In genomic region chr11:98372406-98372805, GRCm38 (mm10) we compare ENCODE assay signal across 8 mouse cellular contexts. TPM values are rescaled to one million over a fixed set of nuclear protein-coding genes. Genes with fewer than 3 reads are reported as not detected.
A peak's percentile ranks its signal among the peaks of the same experiment; 100 is the strongest.
DNase-seq lines count a peak whose midpoint lies in the region; ATAC-seq and TF ChIP-seq lines count a peak whose summit lies in the region.

No protein-coding gene starts in this region.

- WGBS in hindbrain, postnatal 0 days, result 13% methylated on average over 2 of the region's 2 CpGs

- peak; percentile 64 for ATAC-seq in erythroid progenitor cell, adult 5-6 weeks (replicated peaks; ENCODE audit: low FRiP score, poor library complexity, severe bottlenecking)
- no peak for ATAC-seq in hindbrain, postnatal 0 days

- no peak overlapping the region for H3K9ac ChIP-seq in hindbrain, postnatal 0 days (replicated peaks; ENCODE audit: low read length)

- no peak overlapping the region for H3K27ac ChIP-seq in gastrocnemius, adult 2 months
- no peak overlapping the region for H3K27ac ChIP-seq in hindbrain, postnatal 0 days

- no peak for TF ChIP-seq POLR2A in brain, embryonic 14.5 days (IDR thresholded peaks at IDR 0.05; ENCODE audit: borderline replicate concordance, extremely low read depth, insufficient read depth, insufficient read length, poor library complexity, severe bottlenecking)

- DNase-seq in gastrocnemius, adult 2 months, result peak; percentile 67
- DNase-seq in gastrocnemius, postnatal 25 days, result no peak
- peak; percentile 78 for DNase-seq in B cell, adult 2 months
- peak; percentile 79 for DNase-seq in brain, embryonic 14.5 days (ENCODE audit: low read depth)
- peak; percentile 83 for DNase-seq in hindbrain, postnatal 0 days (ENCODE audit: low spot score)
- DNase-seq in lung, postnatal 25 days (ENCODE audit: low spot score), result peak; percentile 71
- peak; percentile 81 for DNase-seq in thymus, postnatal 0 days (ENCODE audit: low spot score)

- H3K4me3 ChIP-seq in gastrocnemius, adult 2 months, result no peak overlapping the region
- H3K4me3 ChIP-seq in hindbrain, postnatal 0 days (ENCODE audit: low read length), result no peak overlapping the region

- TF ChIP-seq CTCF in gastrocnemius, adult 2 months (IDR thresholded peaks at IDR 0.05), result peak; percentile 95
- TF ChIP-seq CTCF in brain, embryonic 14.5 days (IDR thresholded peaks at IDR 0.05; ENCODE audit: borderline replicate concordance, extremely low read depth, insufficient read depth, insufficient read length), result peak; percentile 90
- peak; percentile 93 for TF ChIP-seq CTCF in hindbrain, postnatal 0 days (IDR thresholded peaks at IDR 0.05; ENCODE audit: low read depth)

- intact Hi-C loops in gastrocnemius, adult 2 months (cut with DNase I), result loop anchor here (10.0 kb wide), 1 partner anchor 332 kb away; the partner anchor contains the start of gene Csf3

- no peaks in the 10 kb centered on the region for H3K27me3 ChIP-seq in hindbrain, postnatal 0 days (ENCODE audit: insufficient read depth, low read length)

- no peak overlapping the region for H3K4me2 ChIP-seq in hindbrain, postnatal 0 days (ENCODE audit: low read depth, low read length)

- H3K9me3 ChIP-seq in hindbrain, postnatal 0 days (ENCODE audit: low read length), result no peaks in the 10 kb centered on the region

- peaks cover 6% of the 10 kb centered on the region; the same call in 1 of the 2 replicates for H3K4me1 ChIP-seq in hindbrain, postnatal 0 days (ENCODE audit: insufficient read depth, low read length)

- peaks cover 25% of the 10 kb centered on the region; the same call in 1 of the 2 replicates for H3K36me3 ChIP-seq in hindbrain, postnatal 0 days (ENCODE audit: insufficient read depth, low read length)

RNA-seq across cellular contexts. Expression of gene Tcap, which starts 11.2 kb away (rescaled TPM):
- total RNA-seq in gastrocnemius, adult 2 months (2021), result 1,000 to 10,000 TPM; 3,050 to 3,067 TPM
- 1,000 to 10,000 TPM; 2,256 to 3,626 TPM for total RNA-seq in gastrocnemius, postnatal 25 days (2021)
- 0.38 and 0.48 TPM in 2 replicates for polyA plus RNA-seq in brain, embryonic 14.5 days (2012; rRNA removed)
- total RNA-seq in erythroid progenitor cell, adult 5-6 weeks (2015; ENCODE audit: low replicate concordance), result not detected in 2 replicates
- not detected in 2 replicates for total RNA-seq in erythroid progenitor cell, adult 5-6 weeks (2017; ENCODE audit: low replicate concordance)
- 0.26 and 4.4 TPM in 2 replicates for total RNA-seq in hindbrain, postnatal 0 days (2014; rRNA removed)
- polyA plus RNA-seq in hindbrain, postnatal 0 days (2015; fragmentation: Nextera tagmentation; extraction: Ambion mirVana), result not detected in 2 replicates
- polyA plus RNA-seq in thymus, postnatal 0 days (2015; fragmentation: Nextera tagmentation; extraction: Ambion mirVana), result 0.22 TPM in 1 of 2 replicates, not detected in the other

RNA-seq across cellular contexts. Expression of gene Pnmt, which starts 13.8 kb away (rescaled TPM):
- total RNA-seq in gastrocnemius, adult 2 months (2021), result 1 to 10 TPM; 1.8 to 5.9 TPM
- 1 to 10 TPM in 1 of 2 experiments, under 1 TPM in 1; 0.87 to 2.9 TPM for total RNA-seq in gastrocnemius, postnatal 25 days (2021)
- polyA plus RNA-seq in brain, embryonic 14.5 days (2012; rRNA removed), result 0.88 and 1.6 TPM in 2 replicates
- total RNA-seq in erythroid progenitor cell, adult 5-6 weeks (2015; ENCODE audit: low replicate concordance), result not detected in 2 replicates
- total RNA-seq in erythroid progenitor cell, adult 5-6 weeks (2017; ENCODE audit: low replicate concordance), result not detected in 2 replicates
- 1.2 and 5.4 TPM in 2 replicates for total RNA-seq in hindbrain, postnatal 0 days (2014; rRNA removed)
- 5.4 and 5.5 TPM in 2 replicates for polyA plus RNA-seq in hindbrain, postnatal 0 days (2015; fragmentation: Nextera tagmentation; extraction: Ambion mirVana)
- polyA plus RNA-seq in thymus, postnatal 0 days (2015; fragmentation: Nextera tagmentation; extraction: Ambion mirVana), result 0.94 and 1.0 TPM in 2 replicates

RNA-seq across cellular contexts. Expression of gene Stard3, which starts 14.2 kb away (rescaled TPM):
- 10 to 100 TPM; 11.8 to 12.1 TPM for total RNA-seq in gastrocnemius, adult 2 months (2021)
- 10 to 100 TPM in 1 of 2 experiments, 1 to 10 TPM in 1; 9.6 to 11.8 TPM for total RNA-seq in gastrocnemius, postnatal 25 days (2021)
- 66.1 and 124 TPM in 2 replicates for polyA plus RNA-seq in brain, embryonic 14.5 days (2012; rRNA removed)
- 4.6 and 8.3 TPM in 2 replicates for total RNA-seq in erythroid progenitor cell, adult 5-6 weeks (2015; ENCODE audit: low replicate concordance)
- 5.6 and 7.6 TPM in 2 replicates for total RNA-seq in erythroid progenitor cell, adult 5-6 weeks (2017; ENCODE audit: low replicate concordance)
- total RNA-seq in hindbrain, postnatal 0 days (2014; rRNA removed), result 44.0 and 52.4 TPM in 2 replicates
- polyA plus RNA-seq in hindbrain, postnatal 0 days (2015; fragmentation: Nextera tagmentation; extraction: Ambion mirVana), result 28.4 and 31.9 TPM in 2 replicates
- 49.5 and 51.8 TPM in 2 replicates for polyA plus RNA-seq in thymus, postnatal 0 days (2015; fragmentation: Nextera tagmentation; extraction: Ambion mirVana)

RNA-seq across cellular contexts. Expression of gene Ppp1r1b, which starts 24.2 kb away (rescaled TPM):
- total RNA-seq in gastrocnemius, adult 2 months (2021), result not detected
- under 1 TPM in 1 of 2 experiments, not detected in 1; 0.35 TPM for total RNA-seq in gastrocnemius, postnatal 25 days (2021)
- polyA plus RNA-seq in brain, embryonic 14.5 days (2012; rRNA removed), result 6.9 and 18.2 TPM in 2 replicates
- not detected in 2 replicates for total RNA-seq in erythroid progenitor cell, adult 5-6 weeks (2015; ENCODE audit: low replicate concordance)
- not detected in 2 replicates for total RNA-seq in erythroid progenitor cell, adult 5-6 weeks (2017; ENCODE audit: low replicate concordance)
- total RNA-seq in hindbrain, postnatal 0 days (2014; rRNA removed), result 1.3 and 3.5 TPM in 2 replicates
- 18.0 and 19.1 TPM in 2 replicates for polyA plus RNA-seq in hindbrain, postnatal 0 days (2015; fragmentation: Nextera tagmentation; extraction: Ambion mirVana)
- 2.7 and 3.1 TPM in 2 replicates for polyA plus RNA-seq in thymus, postnatal 0 days (2015; fragmentation: Nextera tagmentation; extraction: Ambion mirVana)

RNA-seq across cellular contexts. Expression of gene Pgap3, which starts 27.9 kb away (rescaled TPM):
- total RNA-seq in gastrocnemius, adult 2 months (2021), result 1 to 10 TPM; 2.2 to 3.0 TPM
- total RNA-seq in gastrocnemius, postnatal 25 days (2021), result 1 to 10 TPM; 1.9 to 2.1 TPM
- polyA plus RNA-seq in brain, embryonic 14.5 days (2012; rRNA removed), result 12.0 and 16.9 TPM in 2 replicates
- 2.2 and 3.4 TPM in 2 replicates for total RNA-seq in erythroid progenitor cell, adult 5-6 weeks (2015; ENCODE audit: low replicate concordance)
- 1.3 and 2.4 TPM in 2 replicates for total RNA-seq in erythroid progenitor cell, adult 5-6 weeks (2017; ENCODE audit: low replicate concordance)
- total RNA-seq in hindbrain, postnatal 0 days (2014; rRNA removed), result 10.6 and 12.0 TPM in 2 replicates
- 7.8 and 9.2 TPM in 2 replicates for polyA plus RNA-seq in hindbrain, postnatal 0 days (2015; fragmentation: Nextera tagmentation; extraction: Ambion mirVana)
- 12.1 and 12.7 TPM in 2 replicates for polyA plus RNA-seq in thymus, postnatal 0 days (2015; fragmentation: Nextera tagmentation; extraction: Ambion mirVana)

Comparison
In these comparisons a context has a peak if more than half of its experiments do, and no peak if none do; other contexts are left out.
1. RNA of gene Tcap, which starts 11.2 kb away (total RNA-seq): 2,256 to 3,626 TPM in gastrocnemius, postnatal 25 days and 3,050 to 3,067 TPM in gastrocnemius, adult 2 months; 0.26 to 4.4 TPM in hindbrain, postnatal 0 days and not detected in erythroid progenitor cell, adult 5-6 weeks; every median in the first group is over 100 times any median in the second.
2. Peak in every context shown above with its lines, with median percentiles within 50 percentile points of each other: CTCF ChIP-seq.